Mouse (Mus musculus): ENCODE data around the gene Ice1. TPM values are rescaled to one million over a fixed set of nuclear protein-coding genes. Genes with fewer than 3 reads are reported as not detected.
A peak's percentile ranks its signal among the peaks of the same experiment; 100 is the strongest.

The Ice1 gene
- 14.7 and 17.9 TPM in 2 replicates for polyA plus RNA-seq (2015; fragmentation: Nextera tagmentation; extraction: Ambion mirVana)

DNA sequence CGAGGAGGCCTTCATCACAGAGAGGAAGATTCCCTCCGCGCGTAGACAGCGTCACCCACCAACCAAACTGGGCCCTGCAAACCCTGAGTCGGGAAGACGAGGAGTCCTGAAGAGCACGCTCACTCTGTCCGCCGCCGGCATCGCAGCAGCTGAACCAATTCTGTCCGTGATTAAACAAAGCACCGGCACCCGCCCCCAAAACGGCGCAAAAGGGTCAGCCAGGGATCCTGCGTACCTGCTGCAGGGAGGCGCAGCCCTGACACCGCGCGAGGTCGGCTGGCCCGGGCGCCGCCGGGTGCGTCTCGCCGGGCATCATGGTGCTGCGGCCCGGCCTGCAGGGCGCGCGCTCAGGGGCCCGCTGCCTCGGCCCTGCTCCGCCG lies at the start of gene Ice1:
Gene Ice1 (minus strand): TSS at position 353 of the 380 bp plus-strand sequence.
- Histone ChIP-seq H3K9me3 (replicated peaks; ENCODE audit: low read length) (no peaks in the 10 kb centered on the region), H3K4me1 (replicated peaks; ENCODE audit: insufficient read depth, low read length) (peaks cover 19% of the 10 kb centered on the region; the same call in 1 of the 2 replicates), H3K27ac (peak within 1 kb of the TSS; percentile 92), H3K36me3 (ENCODE audit: insufficient read depth, low read length) (no peaks in the 10 kb centered on the region), H3K9ac (ENCODE audit: low read depth, low read length) (peak within 1 kb of the TSS; percentile 94), H3K4me2 (ENCODE audit: low read length) (peak within 1 kb of the TSS; percentile 84), H3K4me3 (replicated peaks; ENCODE audit: low read depth, low read length) (peak within 1 kb of the TSS; percentile 92), H3K27me3 (ENCODE audit: insufficient read depth, low read length) (no peaks in the 10 kb centered on the region)
- DNase-seq (ENCODE audit: low spot score) (peak; percentile 54), ATAC-seq (replicated peaks; ENCODE audit: low FRiP score, low read depth) (peak; percentile 26)
- under 1% methylated on average over 39 of the region's 39 CpGs for WGBS
- TF ChIP-seq CTCF (IDR thresholded peaks at IDR 0.05; ENCODE audit: low read depth), result no peak

DNA sequence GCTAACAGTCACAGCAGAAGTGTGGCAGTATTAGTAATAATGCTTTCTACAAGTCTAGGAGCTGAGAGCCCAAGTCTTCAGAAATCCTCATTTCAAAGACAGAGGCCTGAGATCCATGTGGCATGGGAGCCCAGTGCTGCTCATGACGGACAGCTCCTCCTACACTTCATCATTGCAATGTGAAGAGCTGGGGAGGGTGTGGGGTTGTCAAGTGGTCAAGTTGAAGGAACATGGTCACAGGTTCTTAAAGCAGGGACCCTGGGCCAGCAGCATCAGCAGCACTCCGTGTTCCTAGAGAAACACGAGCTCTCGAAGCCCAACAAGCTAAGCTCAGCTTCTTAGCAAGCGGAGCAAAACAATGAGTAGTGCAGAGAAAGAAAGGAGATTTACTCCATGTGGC lies 48.4 kb upstream of the Ice1 start:
- H3K9me3 ChIP-seq (replicated peaks; ENCODE audit: low read length), result no peaks in the 10 kb centered on the region
- H3K36me3 ChIP-seq (ENCODE audit: insufficient read depth, low read length), result no peaks in the 10 kb centered on the region
- H3K27me3 ChIP-seq (ENCODE audit: insufficient read depth, low read length), result no peaks in the 10 kb centered on the region
- 72% methylated on average over 5 of the region's 5 CpGs for WGBS
- no peak overlapping the region for H3K27ac ChIP-seq
- no peak overlapping the region for H3K4me2 ChIP-seq (ENCODE audit: low read length)
- H3K9ac ChIP-seq (ENCODE audit: low read depth, low read length), result no peak overlapping the region
- TF ChIP-seq CTCF (IDR thresholded peaks at IDR 0.05; ENCODE audit: low read depth), result no peak
- no peak for ATAC-seq (replicated peaks; ENCODE audit: low FRiP score, low read depth)
- DNase-seq (ENCODE audit: low spot score), result no peak
- no peak overlapping the region for H3K4me3 ChIP-seq (replicated peaks; ENCODE audit: low read depth, low read length)
- H3K4me1 ChIP-seq (replicated peaks; ENCODE audit: insufficient read depth, low read length), result no peaks in the 10 kb centered on the region

DNA sequence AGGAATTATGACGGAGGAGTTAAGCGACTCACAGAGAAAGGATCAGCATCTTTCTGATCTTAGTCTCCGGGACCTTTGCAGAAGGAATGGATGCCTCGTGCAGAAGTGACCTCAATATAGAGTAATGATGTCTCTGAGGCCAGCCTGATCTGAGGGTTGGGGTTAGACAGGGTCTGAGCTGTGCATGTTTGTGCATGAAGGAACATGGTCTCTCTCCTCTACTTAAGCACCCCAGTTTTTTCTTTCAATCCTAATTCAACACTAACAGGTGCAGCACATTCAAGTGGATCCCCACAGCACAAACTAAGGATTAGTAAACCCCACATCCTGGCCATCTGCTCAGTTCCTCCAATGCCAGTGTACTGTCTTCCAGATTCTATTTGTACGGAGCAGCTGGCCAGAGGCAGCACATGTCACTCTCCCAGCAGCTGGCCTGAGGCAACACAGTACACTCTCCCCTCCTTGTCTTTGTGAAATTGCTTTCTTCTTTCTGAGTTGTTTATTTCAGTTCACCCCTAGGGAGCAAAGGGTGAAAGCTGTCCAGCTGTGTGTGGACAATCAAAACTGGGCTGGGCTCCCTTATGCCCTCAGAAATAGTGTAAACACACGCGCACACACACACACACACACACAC lies 47.7 kb upstream of the Ice1 start:
- H3K27me3 ChIP-seq (ENCODE audit: insufficient read depth, low read length), result no peaks in the 10 kb centered on the region
- no peaks in the 10 kb centered on the region for H3K9me3 ChIP-seq (replicated peaks; ENCODE audit: low read length)
- no peak overlapping the region for H3K4me3 ChIP-seq (replicated peaks; ENCODE audit: low read depth, low read length)
- no peak overlapping the region for H3K27ac ChIP-seq
- WGBS, result 70% methylated on average over 7 of the region's 7 CpGs
- no peak for TF ChIP-seq CTCF (IDR thresholded peaks at IDR 0.05; ENCODE audit: low read depth)
- no peak for ATAC-seq (replicated peaks; ENCODE audit: low FRiP score, low read depth)
- H3K4me2 ChIP-seq (ENCODE audit: low read length), result no peak overlapping the region
- H3K9ac ChIP-seq (ENCODE audit: low read depth, low read length), result no peak overlapping the region
- H3K4me1 ChIP-seq (replicated peaks; ENCODE audit: insufficient read depth, low read length), result no peaks in the 10 kb centered on the region
- no peaks in the 10 kb centered on the region for H3K36me3 ChIP-seq (ENCODE audit: insufficient read depth, low read length)
- DNase-seq (ENCODE audit: low spot score), result peak; percentile 17

DNA sequence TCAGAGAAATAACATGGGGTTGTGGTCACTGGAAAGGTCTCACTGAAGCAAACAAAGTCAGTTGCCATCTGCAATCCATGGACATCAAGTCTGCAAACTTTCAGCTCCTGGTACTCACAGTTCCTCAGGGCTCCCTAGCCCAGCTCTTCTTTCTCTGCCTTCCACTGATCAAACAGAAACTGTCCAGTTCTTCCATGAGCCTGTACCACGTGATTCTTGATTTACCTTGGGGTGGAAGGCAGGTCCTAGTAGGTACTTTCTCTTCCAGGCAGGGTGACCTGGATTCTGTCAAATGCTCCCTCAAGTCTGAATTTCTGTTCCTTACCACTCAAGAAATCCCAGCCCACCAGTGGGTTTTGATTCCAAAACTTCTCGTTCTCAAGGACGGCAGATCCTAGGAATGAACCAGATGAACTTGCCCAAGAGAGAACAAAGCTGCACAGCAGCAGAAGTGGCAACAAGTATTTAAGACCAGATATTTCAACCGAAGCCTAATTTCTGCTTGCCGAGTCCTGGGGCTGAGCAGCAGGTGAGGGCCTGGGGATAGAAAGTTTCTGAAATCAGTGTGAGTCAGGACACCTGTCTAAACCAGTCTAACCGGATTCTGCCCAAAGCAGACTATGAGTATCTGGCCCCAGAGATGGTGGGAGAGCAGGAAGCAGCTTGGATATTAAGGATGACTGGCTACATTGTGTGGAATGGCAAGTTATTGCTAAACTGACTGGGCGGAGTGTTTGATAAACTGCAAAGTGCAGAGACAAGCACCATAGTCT lies 44.2 kb upstream of the Ice1 start:
- no peak overlapping the region for H3K4me3 ChIP-seq (replicated peaks; ENCODE audit: low read depth, low read length)
- no peaks in the 10 kb centered on the region for H3K9me3 ChIP-seq (replicated peaks; ENCODE audit: low read length)
- no peak for ATAC-seq (replicated peaks; ENCODE audit: low FRiP score, low read depth)
- no peak overlapping the region for H3K4me2 ChIP-seq (ENCODE audit: low read length)
- H3K36me3 ChIP-seq (ENCODE audit: insufficient read depth, low read length), result no peaks in the 10 kb centered on the region
- H3K27me3 ChIP-seq (ENCODE audit: insufficient read depth, low read length), result no peaks in the 10 kb centered on the region
- no peaks in the 10 kb centered on the region for H3K4me1 ChIP-seq (replicated peaks; ENCODE audit: insufficient read depth, low read length)
- H3K9ac ChIP-seq (ENCODE audit: low read depth, low read length), result no peak overlapping the region
- no peak for TF ChIP-seq CTCF (IDR thresholded peaks at IDR 0.05; ENCODE audit: low read depth)
- no peak for DNase-seq (ENCODE audit: low spot score)
- H3K27ac ChIP-seq, result no peak overlapping the region
- 67% methylated on average over 7 of the region's 7 CpGs for WGBS

DNA sequence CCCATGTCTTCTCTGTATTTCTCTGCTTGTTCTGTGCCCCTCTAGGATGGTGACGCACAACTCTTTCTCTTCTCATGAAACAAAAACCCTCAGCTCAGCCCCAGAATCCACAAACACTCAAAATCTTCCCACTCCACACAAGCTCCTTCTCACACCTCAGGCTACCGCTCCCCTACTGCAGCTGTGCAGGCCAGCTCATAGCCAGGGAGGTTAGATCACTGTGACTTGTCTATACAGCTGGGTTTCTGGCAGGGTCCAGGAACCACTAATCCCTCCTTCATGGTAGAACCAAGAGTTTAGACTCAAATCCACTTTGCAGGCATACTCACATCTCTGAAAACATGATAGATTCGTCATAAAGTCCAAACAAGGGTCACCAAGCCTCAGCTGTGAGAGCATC lies 42.9 kb upstream of the Ice1 start:
- WGBS, result 86% methylated on average over 3 of the region's 3 CpGs
- no peak overlapping the region for H3K4me2 ChIP-seq (ENCODE audit: low read length)
- H3K4me1 ChIP-seq (replicated peaks; ENCODE audit: insufficient read depth, low read length), result no peaks in the 10 kb centered on the region
- no peak overlapping the region for H3K4me3 ChIP-seq (replicated peaks; ENCODE audit: low read depth, low read length)
- no peak for ATAC-seq (replicated peaks; ENCODE audit: low FRiP score, low read depth)
- H3K27ac ChIP-seq, result no peak overlapping the region
- no peak overlapping the region for H3K9ac ChIP-seq (ENCODE audit: low read depth, low read length)
- no peaks in the 10 kb centered on the region for H3K9me3 ChIP-seq (replicated peaks; ENCODE audit: low read length)
- no peaks in the 10 kb centered on the region for H3K36me3 ChIP-seq (ENCODE audit: insufficient read depth, low read length)
- TF ChIP-seq CTCF (IDR thresholded peaks at IDR 0.05; ENCODE audit: low read depth), result no peak
- H3K27me3 ChIP-seq (ENCODE audit: insufficient read depth, low read length), result no peaks in the 10 kb centered on the region
- DNase-seq (ENCODE audit: low spot score), result no peak

DNA sequence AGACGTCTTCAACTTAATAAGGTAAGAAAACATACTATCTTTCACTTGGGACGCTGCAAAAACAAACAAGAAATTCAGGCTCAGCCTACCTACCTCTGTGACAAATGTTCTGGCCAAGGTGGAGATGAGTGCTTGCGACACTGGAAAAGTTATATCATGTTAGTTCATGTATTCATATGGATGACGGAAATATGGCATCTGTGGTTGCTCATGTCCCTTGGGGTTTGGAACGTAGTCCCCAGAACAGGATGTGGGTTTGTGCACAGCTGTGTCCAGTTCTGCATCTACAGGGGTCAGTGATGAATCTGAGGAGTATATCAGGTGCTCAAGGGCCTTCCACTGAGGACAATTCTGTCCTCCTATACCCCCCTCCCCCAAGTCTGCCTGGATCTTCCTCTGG lies 40.3 kb upstream of the Ice1 start:
- ATAC-seq (replicated peaks; ENCODE audit: low FRiP score, low read depth), result no peak
- no peaks in the 10 kb centered on the region for H3K4me1 ChIP-seq (replicated peaks; ENCODE audit: insufficient read depth, low read length)
- H3K36me3 ChIP-seq (ENCODE audit: insufficient read depth, low read length), result no peaks in the 10 kb centered on the region
- 79% methylated on average over 5 of the region's 5 CpGs for WGBS
- no peaks in the 10 kb centered on the region for H3K27me3 ChIP-seq (ENCODE audit: insufficient read depth, low read length)
- no peak for DNase-seq (ENCODE audit: low spot score)
- no peak overlapping the region for H3K4me2 ChIP-seq (ENCODE audit: low read length)
- H3K9ac ChIP-seq (ENCODE audit: low read depth, low read length), result no peak overlapping the region
- TF ChIP-seq CTCF (IDR thresholded peaks at IDR 0.05; ENCODE audit: low read depth), result no peak
- H3K9me3 ChIP-seq (replicated peaks; ENCODE audit: low read length), result no peaks in the 10 kb centered on the region
- no peak overlapping the region for H3K4me3 ChIP-seq (replicated peaks; ENCODE audit: low read depth, low read length)
- no peak overlapping the region for H3K27ac ChIP-seq

All from kidney, postnatal 0 days (tissue).